Mouse (Mus musculus) E14TG2a.4 (cell line): ENCODE results near the gene Zfp180.

Experiments used
- H3K27me3 ChIP-seq: 2 replicates; pipeline ENCODE4 v1.6.1; 2014; ENCODE audit warnings: low read length, control low read depth; ENCODE audit not compliant: insufficient read depth
- H3K36me3 ChIP-seq: 2 replicates; pipeline ENCODE4 v1.6.1; 2014; ENCODE audit warnings: low read length, control low read depth; ENCODE audit not compliant: insufficient read depth
- H3K4me1 ChIP-seq: replicated peaks from 2 replicates; pipeline ENCODE4 v1.6.1; 2014; ENCODE audit warnings: low read depth, low read length, control low read depth
- H3K4me3 ChIP-seq: replicated peaks from 2 replicates; pipeline ENCODE4 v1.5.1; 2014; ENCODE audit warnings: mild to moderate bottlenecking, low read length
- H3K9me3 ChIP-seq: 2 replicates; pipeline ENCODE4 v1.6.1; 2014; ENCODE audit warnings: low read length, control low read depth
- CTCF ChIP-seq: conservative IDR thresholded peaks from 2 replicates; pipeline ENCODE4 v1.5.1; 2014; ENCODE audit warnings: low read length
- POU5F1 ChIP-seq: IDR thresholded peaks from 2 replicates; pipeline ENCODE4 v1.6.1; 2014; ENCODE audit warnings: low read length, borderline replicate concordance

Zfp180 gene

GRCm38 (mm10) chr7:24153272-24153671 is 71.5 kb downstream of the Zfp180 start:
- no peaks in the 10 kb centered on the region for H3K4me1 ChIP-seq
- peaks cover 7% of the 10 kb centered on the region; the same call in 1 of the 2 replicates for H3K9me3 ChIP-seq
- no peaks in the 10 kb centered on the region for H3K27me3 ChIP-seq
- no peak for TF ChIP-seq POU5F1
- TF ChIP-seq CTCF = peak; percentile 39
- no peaks in the 10 kb centered on the region for H3K36me3 ChIP-seq
- H3K4me3 ChIP-seq = no peak overlapping the region
